Mouse (Mus musculus) embryonic facial prominence, embryonic 12.5 days (tissue): ENCODE results near the gene Aunip. TPM values are rescaled to one million over a fixed set of nuclear protein-coding genes. Genes with fewer than 3 reads are reported as not detected.

ENCODE experiments used
- ATAC-seq: fragments of 200-750 bp; cut with Nextera tagmentation; 2 replicates; pipeline ENCODE4 v1.8.0; 2017; ENCODE audit not compliant: insufficient number of reproducible peaks, insufficient read depth, low FRiP score, low TSS enrichment
- H3K27ac ChIP-seq: fragments of 300-500 bp; sonication (generic); 2 replicates; pipeline ENCODE4 v1.5.1; 2016; ENCODE audit warnings: mild to moderate bottlenecking
- H3K27me3 ChIP-seq: fragments of 300-500 bp; sonication (generic); 2 replicates; pipeline ENCODE4 v1.6.1; 2016; ENCODE audit warnings: mild to moderate bottlenecking, moderate library complexity
- H3K36me3 ChIP-seq: fragments of 300-500 bp; sonication (generic); 2 replicates; pipeline ENCODE4 v1.6.1; 2016; ENCODE audit warnings: mild to moderate bottlenecking
- H3K4me1 ChIP-seq: fragments of 300-500 bp; sonication (generic); 2 replicates; pipeline ENCODE4 v1.6.1; 2016
- H3K4me2 ChIP-seq: fragments of 300-500 bp; sonication (generic); replicated peaks from 2 replicates; pipeline ENCODE4 v1.6.1; 2016; ENCODE audit warnings: mild to moderate bottlenecking, moderate library complexity
- H3K4me3 ChIP-seq: fragments of 300-500 bp; sonication (generic); 2 replicates; pipeline ENCODE4 v1.5.1; 2016; ENCODE audit warnings: mild to moderate bottlenecking
- H3K9ac ChIP-seq: fragments of 300-500 bp; sonication (generic); 2 replicates; pipeline ENCODE4 v1.6.1; 2016; ENCODE audit warnings: mild to moderate bottlenecking, moderate library complexity
- H3K9me3 ChIP-seq: fragments of 300-500 bp; sonication (generic); 2 replicates; pipeline ENCODE4 v1.6.1; 2016; ENCODE audit warnings: mild to moderate bottlenecking, moderate library complexity
- WGBS: fragments of 180-500 bp; shearing (Covaris S2); methylation state at CpG from one replicate; pipeline ENCODE4 v1.1.7; 2016; 5-methylcytosine and 5-hydroxymethylcytosine counted together
- polyA plus RNA-seq: library from polyadenylated mRNA; unstranded; fragments of >200 nt; fragmentation: Nextera tagmentation; extraction: Ambion mirVana; gene quantifications from 2 replicates; pipeline ENCODE4 v1.2.1, GENCODE M21; 2016

Aunip gene
- polyA plus RNA-seq, 1 experiment from 2014 or later: 13.1 TPM

- peaks cover 15% of the 10 kb centered on the region; the same call in 1 of the 2 replicates for H3K36me3 ChIP-seq
- H3K27ac ChIP-seq: no peak overlapping the region
- H3K4me3 ChIP-seq: no peak overlapping the region
- no peaks in the 10 kb centered on the region for H3K9me3 ChIP-seq
- H3K9ac ChIP-seq: no peak overlapping the region
- no peaks in the 10 kb centered on the region for H3K27me3 ChIP-seq
- no peak overlapping the region for H3K4me2 ChIP-seq
- ATAC-seq: no peak
- 89% methylated on average over 4 of the region's 4 CpGs for WGBS
- no peaks in the 10 kb centered on the region for H3K4me1 ChIP-seq
Measured at GRCm38 (mm10) chr4:134518541-134518940, 7.7 kb downstream of the Aunip start.

DNA sequence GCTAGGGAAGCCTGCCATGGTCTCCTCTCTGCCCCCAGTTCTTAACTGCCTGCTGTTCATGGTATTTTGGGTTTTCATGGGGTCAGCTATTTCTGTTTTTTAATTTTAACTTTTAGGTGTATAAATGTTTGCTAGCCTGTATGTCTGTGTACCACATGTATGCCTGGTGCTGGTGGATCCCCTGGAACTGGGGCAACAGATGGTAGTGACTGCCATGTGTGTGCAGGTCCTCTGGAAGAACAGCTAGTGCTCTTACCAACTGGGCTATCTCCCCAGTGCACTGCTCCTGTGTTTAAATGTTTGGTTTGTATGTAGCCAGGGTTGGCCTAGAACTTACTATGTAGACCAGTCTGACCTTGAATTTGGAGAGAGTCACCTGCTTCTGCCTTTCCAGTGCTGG lies 8.5 kb downstream of the Aunip start:
- Histone ChIP-seq H3K9ac (no peak overlapping the region), H3K27me3 (no peaks in the 10 kb centered on the region), H3K9me3 (no peaks in the 10 kb centered on the region), H3K4me2 (no peak overlapping the region), H3K36me3 (peaks cover 20% of the 10 kb centered on the region; the same call in 1 of the 2 replicates), H3K27ac (no peak overlapping the region), H3K4me1 (no peaks in the 10 kb centered on the region), H3K4me3 (no peak overlapping the region)
- no peak for ATAC-seq

DNA sequence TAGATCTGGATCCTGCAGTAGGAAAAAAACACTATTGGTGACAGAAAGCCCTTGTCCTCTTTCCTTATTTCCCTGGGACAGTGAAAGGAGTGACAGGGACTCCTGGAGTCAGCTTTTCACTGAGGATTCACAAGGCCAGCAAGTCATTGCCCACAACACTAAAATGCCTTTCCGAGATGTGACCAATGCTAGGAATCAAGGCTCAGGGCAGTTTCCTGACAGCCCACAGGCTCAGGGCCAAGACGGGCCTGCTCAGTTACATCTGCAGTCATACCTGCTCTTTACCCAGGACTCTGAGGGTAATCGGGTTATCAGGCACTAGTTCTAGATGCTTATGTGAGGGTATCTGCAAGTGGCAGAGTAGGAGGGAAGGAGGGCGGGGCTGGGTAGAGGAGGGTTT lies 12.6 kb downstream of the Aunip start:
- 91% methylated on average over 4 of the region's 4 CpGs for WGBS
- H3K4me1 ChIP-seq: no peaks in the 10 kb centered on the region
- no peaks in the 10 kb centered on the region for H3K9me3 ChIP-seq
- no peak overlapping the region for H3K4me2 ChIP-seq
- H3K27me3 ChIP-seq: no peaks in the 10 kb centered on the region
- ATAC-seq: no peak
- H3K27ac ChIP-seq: no peak overlapping the region
- H3K9ac ChIP-seq: no peak overlapping the region
- H3K4me3 ChIP-seq: no peak overlapping the region
- peaks cover 56% of the 10 kb centered on the region for H3K36me3 ChIP-seq

- no peaks in the 10 kb centered on the region for H3K4me1 ChIP-seq
- WGBS: 68% methylated on average over 5 of the region's 5 CpGs
- no peak for ATAC-seq
- no peak overlapping the region for H3K9ac ChIP-seq
- no peak overlapping the region for H3K4me2 ChIP-seq
- H3K9me3 ChIP-seq: no peaks in the 10 kb centered on the region
- H3K27me3 ChIP-seq: no peaks in the 10 kb centered on the region
- no peak overlapping the region for H3K4me3 ChIP-seq
- peaks cover 79% of the 10 kb centered on the region for H3K36me3 ChIP-seq
- no peak overlapping the region for H3K27ac ChIP-seq
Measured at GRCm38 (mm10) chr4:134525806-134526205, 15.0 kb downstream of the Aunip start.

DNA sequence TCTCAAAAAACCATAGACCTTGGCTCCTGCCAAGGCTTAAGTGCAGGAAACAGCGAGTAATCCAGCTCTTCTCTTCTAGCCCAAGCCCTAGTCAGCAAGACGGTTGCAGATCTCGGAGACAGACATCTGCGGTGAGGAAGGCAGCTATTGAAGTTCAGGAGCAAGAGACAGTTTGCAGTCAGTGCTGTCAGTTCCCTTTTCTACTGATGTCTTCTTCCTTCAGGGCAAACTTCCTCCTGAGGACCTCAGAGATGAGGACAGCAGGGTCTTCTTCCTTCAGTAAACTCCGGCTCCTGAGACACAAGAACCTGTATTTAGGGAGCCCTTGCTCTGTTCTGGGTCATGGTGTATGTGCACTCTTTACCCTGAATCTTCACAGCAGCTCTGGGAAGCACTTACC lies 15.4 kb downstream of the Aunip start:
- no peak overlapping the region for H3K4me2 ChIP-seq
- H3K36me3 ChIP-seq: peaks cover 80% of the 10 kb centered on the region
- H3K27ac ChIP-seq: no peak overlapping the region
- no peaks in the 10 kb centered on the region for H3K4me1 ChIP-seq
- H3K27me3 ChIP-seq: no peaks in the 10 kb centered on the region
- no peak for ATAC-seq
- no peak overlapping the region for H3K9ac ChIP-seq
- 78% methylated on average over 5 of the region's 5 CpGs for WGBS
- H3K9me3 ChIP-seq: no peaks in the 10 kb centered on the region
- no peak overlapping the region for H3K4me3 ChIP-seq

GRCm38 (mm10) chr4:134532928-134533327 lies 22.1 kb downstream of the Aunip start:
- H3K36me3 ChIP-seq: peaks cover 36% of the 10 kb centered on the region
- H3K4me1 ChIP-seq: peaks cover 16% of the 10 kb centered on the region
- H3K4me3 ChIP-seq: no peak overlapping the region
- no peaks in the 10 kb centered on the region for H3K9me3 ChIP-seq
- H3K27ac ChIP-seq: no peak overlapping the region
- 81% methylated on average over 4 of the region's 4 CpGs for WGBS
- H3K9ac ChIP-seq: no peak overlapping the region
- no peaks in the 10 kb centered on the region for H3K27me3 ChIP-seq
- H3K4me2 ChIP-seq: no peak overlapping the region
- no peak for ATAC-seq

GRCm38 (mm10) chr4:134533421-134533820 lies 22.6 kb downstream of the Aunip start:
- Histone ChIP-seq H3K9ac (no peak overlapping the region), H3K4me2 (peak overlapping the region; percentile 94), H3K27me3 (no peaks in the 10 kb centered on the region), H3K9me3 (no peaks in the 10 kb centered on the region), H3K36me3 (peaks cover 35% of the 10 kb centered on the region), H3K27ac (no peak overlapping the region), H3K4me3 (no peak overlapping the region), H3K4me1 (peaks cover 16% of the 10 kb centered on the region)
- no peak for ATAC-seq
- 80% methylated on average over 4 of the region's 4 CpGs for WGBS

GRCm38 (mm10) chr4:134534124-134534886 lies 23.5 kb downstream of the Aunip start:
- Histone ChIP-seq H3K4me2 (peak overlapping the region; percentile 94), H3K36me3 (peaks cover 35% of the 10 kb centered on the region), H3K4me3 (peak overlapping the region; percentile 95), H3K27ac (peak overlapping the region; percentile 88), H3K4me1 (peaks cover 16% of the 10 kb centered on the region), H3K27me3 (no peaks in the 10 kb centered on the region), H3K9me3 (no peaks in the 10 kb centered on the region), H3K9ac (peak overlapping the region; percentile 91)
- peak; percentile 18; the same call in 1 of the 2 replicates for ATAC-seq
- WGBS: 2% methylated on average over 56 of the region's 57 CpGs

DNA sequence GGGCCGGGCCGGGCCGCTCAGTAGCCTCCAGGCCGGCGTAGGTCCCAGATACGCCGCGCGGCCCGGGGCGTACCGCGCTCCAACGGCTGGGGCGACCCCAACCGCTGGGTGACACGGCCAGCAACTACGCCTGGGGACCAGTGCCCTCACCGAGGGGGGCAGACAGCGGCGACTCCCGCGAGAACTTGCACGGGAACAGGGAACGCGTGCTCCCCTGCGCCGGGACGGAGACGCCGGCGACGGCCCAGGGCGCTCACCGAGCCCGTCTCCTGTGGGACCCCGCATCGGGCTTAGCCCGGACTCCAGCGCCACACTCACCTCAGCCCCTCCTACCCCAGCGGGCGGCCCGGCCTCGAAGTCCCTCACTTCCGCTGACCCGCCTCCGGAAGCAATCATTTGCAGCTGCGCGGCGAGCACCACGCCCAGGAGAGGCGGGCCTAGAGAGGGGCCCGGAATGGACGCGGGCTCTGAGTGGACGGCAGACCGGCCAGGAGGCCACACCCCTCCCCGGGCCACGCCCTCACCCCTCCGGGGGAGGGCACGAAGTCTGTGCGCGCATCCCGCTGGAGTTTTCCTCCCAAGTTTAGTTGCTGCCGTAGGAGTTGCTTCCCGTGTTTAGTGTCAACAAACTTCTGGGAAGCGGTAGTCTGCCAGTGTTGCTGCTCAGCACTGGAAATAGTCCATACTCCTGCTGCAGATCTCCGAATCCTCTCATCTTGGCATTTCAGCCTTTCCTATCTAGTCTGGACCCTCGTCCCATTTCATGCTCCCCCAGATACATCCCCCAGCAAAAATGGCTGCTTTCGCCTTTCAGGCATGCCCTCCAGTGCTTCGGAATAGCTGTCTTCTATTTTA lies 24.4 kb downstream of the Aunip start, which contains the start of gene Mtfr1l:
Mtfr1l (minus strand) TSS at position 456 of the 855 bp plus-strand sequence.
- peak within 1 kb of the TSS; percentile 95 for H3K4me3 ChIP-seq
- peak within 1 kb of the TSS; percentile 88 for H3K27ac ChIP-seq
- H3K9ac ChIP-seq: peak within 1 kb of the TSS; percentile 91
- no peaks in the 10 kb centered on the region for H3K27me3 ChIP-seq
- ATAC-seq: peak; percentile 97
- H3K36me3 ChIP-seq: peaks cover 34% of the 10 kb centered on the region
- H3K4me1 ChIP-seq: peaks cover 16% of the 10 kb centered on the region
- under 1% methylated on average over 71 of the region's 71 CpGs for WGBS
- peak within 1 kb of the TSS; percentile 94 for H3K4me2 ChIP-seq
- no peaks in the 10 kb centered on the region for H3K9me3 ChIP-seq

DNA sequence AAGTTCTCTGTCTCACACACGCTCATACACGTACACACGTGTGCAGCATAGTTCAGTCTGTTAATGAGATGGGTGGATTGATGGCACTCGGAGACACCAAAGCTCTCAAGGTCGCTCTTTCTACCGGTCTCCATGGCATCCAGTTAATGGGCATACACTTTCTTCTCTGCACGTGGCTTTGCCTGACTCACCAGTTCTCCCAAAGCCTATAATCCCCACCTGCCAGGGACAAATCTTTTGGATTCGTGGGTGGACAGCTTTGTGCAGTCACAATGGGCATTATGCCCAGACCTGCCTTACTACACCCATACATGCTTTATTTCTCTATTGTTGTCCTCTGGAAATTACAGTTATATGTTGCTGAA lies 25.0 kb downstream of the Aunip start:
- 0 out of 2 replicates have a peak, but pooled peaks have one; percentile 10 for ATAC-seq

DNA sequence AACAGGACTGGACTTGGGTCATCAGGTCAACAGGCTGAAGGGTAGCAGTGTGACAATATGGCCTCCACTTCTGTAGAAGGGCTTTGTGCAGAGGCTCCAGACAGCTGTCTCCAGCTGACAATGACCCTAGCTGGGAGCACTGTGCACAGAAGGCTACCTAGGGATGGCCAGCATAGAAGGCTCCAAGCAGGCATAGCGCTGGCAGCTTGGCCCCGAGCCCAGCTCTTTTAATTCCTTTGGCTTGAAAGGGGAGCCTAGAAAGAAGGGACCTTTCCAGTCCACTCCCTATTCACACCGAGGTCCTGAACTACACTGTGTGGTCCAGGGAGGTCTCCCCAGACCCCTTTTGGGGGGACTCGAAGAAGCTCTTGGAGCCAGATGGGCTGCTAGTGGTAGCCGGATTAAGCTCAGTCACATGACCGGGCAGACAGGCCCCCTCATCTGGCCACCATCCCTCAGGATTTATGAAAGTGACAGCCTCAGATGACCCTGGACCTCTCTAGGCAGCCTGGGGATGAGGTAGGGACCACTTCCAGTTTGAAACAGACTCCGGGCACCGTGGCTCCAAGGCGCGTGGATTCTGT lies 28.3 kb downstream of the Aunip start:
- 90% methylated on average over 10 of the region's 10 CpGs for WGBS
- H3K4me2 ChIP-seq: no peak overlapping the region
- H3K4me1 ChIP-seq: peaks cover 8% of the 10 kb centered on the region
- H3K9ac ChIP-seq: no peak overlapping the region
- no peak overlapping the region for H3K27ac ChIP-seq
- H3K4me3 ChIP-seq: no peak overlapping the region
- ATAC-seq: no peak
- H3K27me3 ChIP-seq: no peaks in the 10 kb centered on the region
- H3K36me3 ChIP-seq: peaks cover 52% of the 10 kb centered on the region
- H3K9me3 ChIP-seq: no peaks in the 10 kb centered on the region

More for the DNA sequence above, 25.0 kb downstream of the Aunip start:
- H3K27ac ChIP-seq: peak overlapping the region; percentile 36; the same call in 1 of the 2 replicates
- peak overlapping the region; percentile 95 for H3K4me3 ChIP-seq
- H3K9me3 ChIP-seq: no peaks in the 10 kb centered on the region
- H3K27me3 ChIP-seq: no peaks in the 10 kb centered on the region
- peak overlapping the region; percentile 41 for H3K9ac ChIP-seq
- peaks cover 35% of the 10 kb centered on the region for H3K36me3 ChIP-seq
- H3K4me1 ChIP-seq: peaks cover 16% of the 10 kb centered on the region
- H3K4me2 ChIP-seq: peak overlapping the region; percentile 94
- 17% methylated on average over 8 of the region's 8 CpGs for WGBS
